Mouse (Mus musculus) stomach, postnatal 0 days (tissue): ENCODE results near the gene Gm17651. TPM values are rescaled to one million over a fixed set of nuclear protein-coding genes. Genes with fewer than 3 reads are reported as not detected.

ENCODE experiments used
- ATAC-seq: fragments of 200-750 bp; cut with Nextera tagmentation; 2 replicates; pipeline ENCODE4 v1.8.0; 2017; ENCODE audit not compliant: low FRiP score, low TSS enrichment
- DNase-seq: peaks from one replicate; pipeline ENCODE4 v3.0.0-alpha.2; 2016; ENCODE audit warnings: low spot score
- H3K27ac ChIP-seq: fragments of 300-500 bp; sonication (generic); replicated peaks from 2 replicates; pipeline ENCODE4 v1.5.1; 2014; ENCODE audit warnings: mild to moderate bottlenecking, control low read depth
- H3K27me3 ChIP-seq: fragments of 300-500 bp; sonication (generic); 2 replicates; pipeline ENCODE4 v1.6.1; 2014; ENCODE audit warnings: low read length; ENCODE audit not compliant: control insufficient read depth, insufficient read depth
- H3K36me3 ChIP-seq: fragments of 300-500 bp; sonication (generic); 2 replicates; pipeline ENCODE4 v1.6.1; 2014; ENCODE audit warnings: low read length, mixed read lengths; ENCODE audit not compliant: control insufficient read depth, insufficient read depth
- H3K4me1 ChIP-seq: fragments of 300-500 bp; sonication (generic); replicated peaks from 2 replicates; pipeline ENCODE4 v1.6.1; 2014; ENCODE audit warnings: antibody characterized with exemption; ENCODE audit not compliant: control insufficient read depth, insufficient read depth
- H3K4me2 ChIP-seq: fragments of 300-500 bp; sonication (generic); replicated peaks from 2 replicates; pipeline ENCODE4 v1.6.1; 2014; ENCODE audit warnings: low read depth, mild to moderate bottlenecking, control low read depth, moderate library complexity
- H3K4me3 ChIP-seq: fragments of 300-500 bp; sonication (generic); 2 replicates; pipeline ENCODE4 v1.5.1; 2014; ENCODE audit warnings: low read depth, low read length, control low read depth
- H3K9ac ChIP-seq: fragments of 300-500 bp; sonication (generic); 2 replicates; pipeline ENCODE4 v1.6.1; 2014; ENCODE audit warnings: mild to moderate bottlenecking, low read length, control low read depth, mixed read lengths
- H3K9me3 ChIP-seq: fragments of 300-500 bp; sonication (generic); 2 replicates; pipeline ENCODE4 v1.6.1; 2016; ENCODE audit warnings: low read length; ENCODE audit not compliant: control insufficient read depth
- CTCF ChIP-seq: IDR thresholded peaks from 2 replicates; pipeline ENCODE4 v1.5.1; 2016; ENCODE audit warnings: antibody characterized with exemption, low read depth, mild to moderate bottlenecking, moderate library complexity
- EP300 ChIP-seq: optimal IDR thresholded peaks from 2 replicates; pipeline ENCODE3; 2016; ENCODE audit warnings: antibody characterized with exemption
- WGBS: fragments of 180-500 bp; shearing (Covaris S2); extraction: QIAGEN DNeasy Blood & Tissue Kit; methylation state at CpG from one replicate; pipeline ENCODE4 v1.1.7; 2014; 5-methylcytosine and 5-hydroxymethylcytosine counted together
- polyA plus RNA-seq: library from polyadenylated mRNA; unstranded; fragments of >200 nt; fragmentation: Nextera tagmentation; extraction: Ambion mirVana; gene quantifications from 2 replicates; pipeline ENCODE4 v1.2.1, GENCODE M21; 2015

Gene Gm17651
- polyA plus RNA-seq, 1 experiment from 2014 or later, result not detected

- ATAC-seq, result peak; percentile 56
- Histone ChIP-seq H3K9me3 (no peaks in the 10 kb centered on the region), H3K4me3 (peak overlapping the region; percentile 89), H3K27ac (peak overlapping the region; percentile 61), H3K9ac (peak overlapping the region; percentile 74), H3K27me3 (no peaks in the 10 kb centered on the region), H3K36me3 (peaks cover 2% of the 10 kb centered on the region; the same call in 1 of the 2 replicates), H3K4me1 (0 out of 2 replicates have a peak, but pooled peaks cover 2% of the 10 kb centered on the region), H3K4me2 (peak overlapping the region; percentile 82)
- DNase-seq, result peak; percentile 21
- WGBS, result under 1% methylated on average over 44 of the region's 50 CpGs
- TF ChIP-seq CTCF (no peak), EP300 (no peak)
Observed at GRCm38 (mm10) chr3:97658426-97659193, 15.9 kb downstream of the Gm17651 start.

- ATAC-seq (peak; percentile 96), DNase-seq (peak; percentile 100)
- H3K4me3 ChIP-seq, result peak within 1 kb of the TSS; percentile 89
- H3K36me3 ChIP-seq, result no peaks in the 10 kb centered on the region
- peak within 1 kb of the TSS; percentile 61 for H3K27ac ChIP-seq
- no peaks in the 10 kb centered on the region for H3K9me3 ChIP-seq
- peak within 1 kb of the TSS; percentile 74 for H3K9ac ChIP-seq
- H3K4me1 ChIP-seq, result 0 out of 2 replicates have a peak, but pooled peaks cover 2% of the 10 kb centered on the region
- WGBS, result 1% methylated on average over 51 of the region's 51 CpGs
- TF ChIP-seq CTCF (no peak), EP300 (no peak)
- H3K4me2 ChIP-seq, result peak within 1 kb of the TSS; percentile 82
- H3K27me3 ChIP-seq, result no peaks in the 10 kb centered on the region
Observed at GRCm38 (mm10) chr3:97657655-97658411, 16.7 kb downstream of the Gm17651 start, which contains the start of gene Prkab2. Prkab2 (plus strand) TSS chr3:97658193.

- 85% methylated on average over 8 of the region's 8 CpGs for WGBS
- no peaks in the 10 kb centered on the region for H3K9me3 ChIP-seq
- ATAC-seq, result no peak
- H3K27me3 ChIP-seq, result no peaks in the 10 kb centered on the region
- no peak overlapping the region for H3K27ac ChIP-seq
- H3K9ac ChIP-seq, result no peak overlapping the region
- no peak overlapping the region for H3K4me2 ChIP-seq
- peak; percentile 69 for TF ChIP-seq CTCF
- no peak for TF ChIP-seq EP300
- 0 out of 2 replicates have a peak, but pooled peaks cover 2% of the 10 kb centered on the region for H3K4me1 ChIP-seq
- no peaks in the 10 kb centered on the region for H3K36me3 ChIP-seq
- H3K4me3 ChIP-seq, result no peak overlapping the region
- DNase-seq, result peak; percentile 46
Observed at GRCm38 (mm10) chr3:97654901-97655300, 19.6 kb downstream of the Gm17651 start.

- Histone ChIP-seq H3K9ac (no peak overlapping the region), H3K36me3 (no peaks in the 10 kb centered on the region), H3K4me3 (no peak overlapping the region), H3K27me3 (no peaks in the 10 kb centered on the region), H3K9me3 (no peaks in the 10 kb centered on the region), H3K27ac (no peak overlapping the region), H3K4me1 (no peaks in the 10 kb centered on the region), H3K4me2 (no peak overlapping the region)
- no peak for ATAC-seq
- TF ChIP-seq EP300 (no peak), CTCF (no peak)
- 90% methylated on average over 5 of the region's 5 CpGs for WGBS
- no peak for DNase-seq
Observed at GRCm38 (mm10) chr3:97653781-97654180, 20.7 kb downstream of the Gm17651 start.

GRCm38 (mm10) chr3:97651604-97652003, 22.9 kb downstream of the Gm17651 start:
- no peaks in the 10 kb centered on the region for H3K4me1 ChIP-seq
- no peak overlapping the region for H3K4me2 ChIP-seq
- no peak overlapping the region for H3K27ac ChIP-seq
- DNase-seq, result no peak
- H3K36me3 ChIP-seq, result no peaks in the 10 kb centered on the region
- TF ChIP-seq EP300 (no peak), CTCF (no peak)
- WGBS, result 75% methylated on average over 10 of the region's 10 CpGs
- ATAC-seq, result no peak
- H3K4me3 ChIP-seq, result no peak overlapping the region
- no peaks in the 10 kb centered on the region for H3K27me3 ChIP-seq
- no peaks in the 10 kb centered on the region for H3K9me3 ChIP-seq
- no peak overlapping the region for H3K9ac ChIP-seq
